Mouse (Mus musculus) CH12.LX (cell line): ENCODE measurements at regions not wholly inside any gene's neighbourhood (a gene's known extent, or its start where the extent isn't known, plus 50 kb on each side); places are given as distances from the start of the nearest gene placed in this dataset.

ENCODE experiments used
- CTCF ChIP-seq, 2 experiments: IDR thresholded peaks in 1 of 2; conservative IDR thresholded peaks in 1 of 2; 2 replicates each; pipeline ENCODE4 v1.5.1; 2011 to 2012; ENCODE audit warnings: low read depth in 2 of 2, low read length in 2 of 2, improper control_type of control experiment in 1 of 2, inconsistent platforms in 1 of 2, mild to moderate bottlenecking in 1 of 2, moderate library complexity in 1 of 2
- EP300 ChIP-seq: IDR thresholded peaks from 2 replicates; pipeline ENCODE4 v1.6.1; 2011; ENCODE audit warnings: low read length, improper control_type of control experiment
- UBTF ChIP-seq: IDR thresholded peaks from 2 replicates; pipeline ENCODE4 v1.6.1; 2012; ENCODE audit warnings: low read depth, mild to moderate bottlenecking, inconsistent platforms, low read length, improper control_type of control experiment, moderate library complexity
- ZKSCAN1 ChIP-seq: IDR thresholded peaks from 2 replicates; pipeline ENCODE4 v1.6.1; 2012; ENCODE audit warnings: low read depth, inconsistent platforms, low read length, improper control_type of control experiment, borderline replicate concordance

GRCm38 (mm10) chr2:84217116-84217515, 208.1 kb downstream of the Calcrl start:
- TF ChIP-seq UBTF (no peak), EP300 (no peak), CTCF (conservative IDR thresholded peaks at IDR 0.05 in 1 of 2, IDR thresholded peaks at IDR 0.05 in 1 of 2; ENCODE audit: low read depth in 2 of 2, low read length in 2 of 2) (no peak), ZKSCAN1 (no peak)
